ENCODE assay signal across 17 mouse cellular contexts in the genomic region with DNA sequence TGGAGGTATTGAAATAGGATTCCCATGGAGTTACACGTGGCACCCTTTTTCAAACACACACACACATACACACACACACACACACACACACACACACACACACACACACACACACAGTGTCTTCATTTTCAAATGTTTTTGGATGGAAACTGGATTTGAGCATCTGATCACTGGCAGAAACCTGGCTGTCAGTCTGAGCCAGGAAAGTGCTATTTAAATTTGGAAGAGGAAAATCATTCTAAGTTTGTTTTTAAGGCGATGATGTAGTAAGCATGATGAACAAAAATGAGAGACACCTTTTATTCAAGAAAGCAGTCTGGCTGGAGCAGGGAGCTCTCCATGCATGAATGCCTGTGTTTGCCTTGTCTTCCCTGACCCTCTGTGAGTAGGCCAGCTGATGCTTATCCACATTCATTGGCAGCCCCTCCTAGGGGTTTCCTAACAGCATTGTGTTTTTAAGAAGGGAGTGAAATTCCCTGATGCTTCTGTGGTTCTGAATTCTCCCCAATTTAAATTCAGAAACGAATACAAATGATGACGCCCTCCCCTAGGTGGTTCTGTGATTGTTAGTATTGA.
"Had no signal": no experiment of that assay in that cellular context is flagged by ENCODE, and none has a peak within 500 bp of the region (broad histone marks: within the 10 kb centered on the region; RNA-seq: fewer than 3 reads in every experiment).

No protein-coding gene starts in this region.

- H3K4me1 ChIP-seq: limb, embryonic 13.5 days; liver, embryonic 13.5 days had no signal

- H3K27ac ChIP-seq: limb, embryonic 10.5 days; limb, embryonic 13.5 days; liver, embryonic 13.5 days; macrophage; stomach, postnatal 0 days had no signal

- H3K4me3 ChIP-seq: limb, embryonic 10.5 days; limb, embryonic 13.5 days; liver, embryonic 13.5 days had no signal

- ATAC-seq: intestine, postnatal 0 days had no signal

- H3K27me3 ChIP-seq: limb, embryonic 13.5 days; liver, embryonic 13.5 days had no signal

- H3K36me3 ChIP-seq: limb, embryonic 10.5 days; limb, embryonic 13.5 days; liver, embryonic 13.5 days had no signal

- H3K4me2 ChIP-seq: limb, embryonic 13.5 days; liver, embryonic 13.5 days had no signal

- H3K9ac ChIP-seq: limb, embryonic 13.5 days; liver, embryonic 13.5 days had no signal

- DNase-seq: kidney, adult 2 months; kidney, postnatal 14 days; kidney, postnatal 4 days; layer of hippocampus, adult 9-11 months; liver; liver, embryonic 13.5 days; lung, adult 2 months; lung, postnatal 14 days; midbrain, embryonic 14.5 days; right cerebral cortex, postnatal 25 days; thymus, adult 2 months; thymus, postnatal 25 days had no signal

- H3K9me3 ChIP-seq: limb, embryonic 10.5 days; limb, embryonic 13.5 days; liver, embryonic 13.5 days had no signal
